Mouse (Mus musculus): ENCODE data around the gene 1700123L14Rik.
"Not testable (repeated sequence)": the region's sequence is repeated elsewhere in the genome, so short reads cannot be mapped to it uniquely, and the experiment has no call there.

The 1700123L14Rik gene

DNA sequence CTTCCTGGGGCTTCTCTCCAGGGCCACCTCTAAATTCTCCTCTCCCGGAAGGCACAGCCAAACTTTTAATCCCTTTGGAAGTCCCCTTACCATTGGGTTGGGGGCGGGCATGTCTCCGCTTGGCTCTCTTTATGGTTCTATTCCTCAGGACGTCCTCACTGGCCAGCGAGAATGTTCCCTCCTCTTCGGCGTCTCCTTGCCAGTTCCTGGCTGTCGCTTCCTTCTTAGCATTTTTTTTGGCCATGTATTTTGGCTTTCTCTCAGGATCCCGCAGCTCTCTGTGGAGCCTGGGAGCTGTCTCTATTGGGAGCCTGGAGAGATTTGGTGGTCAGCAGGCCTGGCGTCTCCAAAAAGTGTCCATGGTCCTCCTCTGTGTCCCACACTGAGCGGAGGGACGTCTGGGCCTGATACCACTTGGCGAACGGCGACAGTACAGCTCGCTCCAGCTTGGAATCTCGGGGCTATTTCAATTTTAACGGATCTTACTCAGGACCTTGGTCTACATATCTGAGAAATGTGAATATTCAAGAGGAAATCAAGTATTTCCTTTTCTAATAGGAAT, at the start of gene 1700123L14Rik:
TSS of gene 1700123L14Rik (minus strand) at position 426 of the 562 bp plus-strand sequence.
- DNase-seq = no peak

DNA sequence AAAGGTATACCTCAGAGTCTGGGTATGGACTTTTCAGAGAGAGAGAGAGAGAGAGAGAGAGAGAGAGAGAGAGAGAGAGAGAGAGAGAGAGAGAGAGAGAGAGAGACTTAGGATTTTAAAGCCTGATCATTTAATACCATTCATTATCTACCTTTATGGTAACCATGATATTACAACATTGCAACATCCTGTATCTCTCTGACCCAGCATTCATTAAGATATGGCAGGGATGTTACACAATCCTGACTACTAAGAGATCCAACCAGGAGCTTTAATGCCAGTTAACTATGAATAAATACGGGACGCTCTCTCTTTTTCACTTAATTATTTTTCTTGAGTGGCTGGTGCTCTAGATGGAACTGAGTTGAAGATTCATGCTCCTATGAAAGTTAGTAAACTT, 39.4 kb upstream of the 1700123L14Rik start:
- no peak for DNase-seq

DNA sequence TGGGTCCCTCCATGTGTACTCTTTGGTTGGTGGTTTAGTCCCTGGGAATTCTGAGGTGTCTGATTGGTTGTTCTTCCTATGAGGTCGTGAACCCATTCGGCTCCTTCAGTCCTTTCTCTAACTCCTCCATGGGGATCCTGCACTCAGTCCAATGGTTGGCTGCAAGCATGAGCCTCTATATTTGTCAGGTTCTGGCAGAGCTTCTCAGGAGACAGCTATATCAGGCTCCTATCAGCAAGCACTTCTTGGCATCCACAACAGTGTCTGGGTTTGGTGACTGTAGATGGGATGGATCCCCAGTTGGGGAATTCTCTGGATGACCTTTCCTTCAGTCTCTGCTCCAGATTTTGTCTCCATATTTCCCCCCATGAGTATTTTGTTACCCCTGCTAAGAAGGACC, 32.9 kb upstream of the 1700123L14Rik start:
- DNase-seq = not testable (repeated sequence)

DNA sequence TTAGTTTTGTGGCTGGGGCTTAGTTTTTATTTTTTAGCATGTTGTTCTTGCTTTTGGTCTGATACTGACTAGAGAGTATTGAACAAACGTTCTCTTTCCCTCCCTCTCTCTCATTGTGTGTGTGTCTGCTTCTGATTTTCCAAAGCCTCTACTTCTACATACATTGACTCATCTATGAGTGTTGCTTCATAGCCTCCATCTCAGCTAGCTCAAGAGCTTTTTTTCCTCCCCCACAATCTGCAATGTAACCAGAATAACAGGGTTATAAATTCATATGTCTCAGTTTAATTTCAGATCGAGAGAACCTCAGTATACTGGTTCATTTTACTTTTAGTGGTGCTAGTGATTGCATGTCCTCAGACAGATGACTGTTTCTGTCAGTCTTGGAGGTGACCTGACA, 20.5 kb upstream of the 1700123L14Rik start:
- DNase-seq = no peak

DNA sequence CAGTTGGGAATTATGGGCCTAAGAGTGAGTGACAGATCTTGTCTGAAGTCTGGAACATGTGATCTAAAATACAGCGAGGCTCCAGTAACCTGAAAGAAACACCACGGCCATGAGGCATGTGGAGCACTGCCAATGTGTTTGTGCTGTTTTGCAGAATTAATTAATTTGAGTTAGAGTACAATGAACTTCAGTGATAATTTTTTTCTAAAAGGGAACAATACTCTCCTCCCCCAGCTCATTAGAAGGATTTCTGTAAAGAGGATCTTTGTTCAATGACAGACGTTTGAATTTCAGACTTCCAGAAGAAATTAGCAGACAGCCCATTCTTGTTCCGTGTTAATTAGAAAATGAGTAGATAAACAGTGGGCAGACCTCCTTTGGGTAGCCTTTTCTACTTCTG, 17.3 kb upstream of the 1700123L14Rik start:
- no peak for DNase-seq

DNA sequence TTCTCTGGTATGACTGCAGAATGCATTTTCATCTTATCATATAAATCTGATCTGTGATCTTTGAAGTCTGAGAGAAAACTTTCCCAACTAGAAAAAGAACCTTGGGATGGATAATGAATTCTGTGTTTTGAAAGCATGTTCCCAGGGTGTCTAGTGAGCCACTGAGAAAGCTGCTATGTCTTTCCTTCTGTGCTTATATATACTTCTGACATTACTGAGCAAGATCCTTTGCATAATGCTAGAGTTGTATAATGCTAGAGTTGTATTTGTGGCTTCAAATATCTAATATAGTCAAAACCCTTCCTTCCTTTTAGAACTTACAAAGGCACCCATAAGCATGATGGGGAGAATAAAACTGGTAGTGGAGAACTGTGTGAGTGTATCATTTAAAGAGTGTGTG, 12.5 kb upstream of the 1700123L14Rik start:
- no peak for DNase-seq

DNA sequence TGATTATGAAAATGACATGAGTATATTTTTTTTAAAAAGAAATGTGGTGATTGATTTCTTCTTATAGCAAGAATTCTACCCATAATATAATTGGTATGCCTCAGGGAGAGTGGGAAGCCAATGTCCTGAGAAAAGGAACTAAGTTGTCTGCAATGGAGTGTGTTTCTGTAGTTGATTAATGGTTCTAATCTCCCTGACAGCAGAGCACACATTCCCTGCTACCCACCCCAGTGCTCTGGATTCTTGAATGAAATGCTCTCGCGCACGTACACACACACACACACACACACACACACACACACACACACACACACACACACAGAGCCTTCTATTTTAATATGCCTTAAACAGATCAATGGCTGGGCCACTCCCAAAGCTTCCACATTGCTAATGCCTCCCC, 7.6 kb upstream of the 1700123L14Rik start:
- no peak for DNase-seq

DNA sequence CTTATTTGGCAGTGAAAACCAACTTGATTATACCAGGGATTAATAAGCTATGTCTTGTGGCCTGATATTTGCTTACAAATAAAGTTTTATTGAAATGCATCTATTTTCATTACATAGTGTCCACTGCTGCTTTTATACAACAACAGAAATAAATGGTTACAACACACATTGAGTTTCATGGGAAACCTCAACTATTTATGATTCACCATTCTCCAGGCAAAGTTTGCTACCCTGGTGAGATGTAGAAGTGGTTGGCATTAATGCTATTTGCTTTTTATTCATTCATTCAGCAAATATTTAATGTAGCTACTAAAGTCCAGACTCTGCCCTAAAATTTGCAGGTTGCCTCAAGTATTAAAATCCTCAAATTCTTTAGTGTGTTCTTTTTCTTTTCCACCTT, 988 bp upstream of the 1700123L14Rik start:
- no peak for DNase-seq

DNA sequence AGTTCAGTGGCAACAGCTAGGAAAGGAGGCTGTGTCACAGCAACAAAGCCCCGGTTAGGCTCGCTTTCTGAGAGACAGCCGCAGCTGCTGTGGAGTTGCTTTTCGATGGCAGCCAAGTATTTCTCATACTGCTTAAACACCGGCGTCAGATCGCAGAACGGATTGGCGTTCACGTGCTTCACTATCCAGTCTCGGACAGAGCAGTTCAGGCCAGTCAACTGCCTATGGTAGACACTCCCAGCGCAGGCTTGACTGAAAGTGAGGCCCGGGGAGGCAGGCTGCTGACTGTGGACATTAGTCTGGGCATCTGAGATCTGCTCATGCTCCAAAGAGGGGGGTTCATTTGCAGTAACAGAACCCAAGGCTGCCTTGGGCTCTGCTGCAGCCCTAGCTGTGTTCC, 640 bp downstream of the 1700123L14Rik start:
- no peak for DNase-seq

DNA sequence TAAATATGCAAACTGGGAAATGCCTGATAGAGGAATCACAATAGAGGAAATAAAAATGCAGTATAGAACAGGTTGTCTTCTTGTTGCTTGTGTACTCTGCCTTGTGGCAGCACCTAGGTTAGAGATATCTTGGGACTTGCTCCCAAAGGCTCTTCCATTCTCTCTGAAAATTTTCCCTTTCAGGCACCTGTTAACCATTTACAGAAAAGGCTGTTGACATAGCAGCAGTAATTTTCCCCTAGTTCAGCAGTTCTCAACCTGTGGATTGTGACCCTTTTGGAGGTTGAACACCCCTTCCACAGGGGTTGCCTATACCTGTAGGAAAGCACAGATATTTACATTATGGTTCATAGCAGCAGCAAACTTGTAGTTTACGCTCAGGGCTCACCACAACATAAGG, 22.7 kb downstream of the 1700123L14Rik start:
- DNase-seq = no peak

DNA sequence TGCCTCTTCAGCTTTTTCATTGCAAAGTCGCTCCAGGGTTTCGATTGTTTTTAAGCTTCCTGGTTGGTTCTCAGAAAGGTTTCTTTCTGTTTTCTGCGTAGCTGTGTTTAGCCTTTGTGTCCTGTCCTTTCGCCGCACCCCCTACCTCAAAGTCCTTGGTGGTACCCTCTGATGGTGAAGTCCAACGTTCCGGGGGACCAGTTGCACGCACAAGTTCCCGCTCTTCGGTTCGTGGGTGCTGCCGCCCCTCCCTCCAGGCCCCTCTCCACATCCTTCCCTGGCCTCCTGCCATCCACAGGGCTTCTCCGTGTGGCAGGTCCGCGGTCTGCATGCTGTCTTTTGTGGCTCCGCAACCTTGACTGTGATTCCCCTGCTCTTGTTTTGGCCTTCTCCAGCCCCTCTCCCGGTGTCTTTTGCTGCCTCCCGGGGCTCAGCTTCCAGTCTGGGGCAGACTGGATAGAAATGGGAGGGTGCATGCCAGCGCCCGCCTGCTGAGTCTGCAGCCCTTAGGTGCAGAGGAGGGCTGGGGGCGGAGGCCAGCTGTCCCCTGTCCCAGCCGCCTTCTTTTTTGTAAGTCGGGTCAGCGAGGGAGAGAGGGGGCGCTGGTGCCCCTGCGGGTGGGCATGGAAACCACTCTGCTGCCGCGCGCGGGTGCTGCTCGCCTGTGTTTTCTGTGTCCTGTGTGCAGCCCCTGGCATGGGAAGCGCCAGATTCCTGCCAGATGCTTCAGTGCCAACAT, 49.3 kb downstream of the 1700123L14Rik start:
- DNase-seq = peak; percentile 4 to 21

DNA sequence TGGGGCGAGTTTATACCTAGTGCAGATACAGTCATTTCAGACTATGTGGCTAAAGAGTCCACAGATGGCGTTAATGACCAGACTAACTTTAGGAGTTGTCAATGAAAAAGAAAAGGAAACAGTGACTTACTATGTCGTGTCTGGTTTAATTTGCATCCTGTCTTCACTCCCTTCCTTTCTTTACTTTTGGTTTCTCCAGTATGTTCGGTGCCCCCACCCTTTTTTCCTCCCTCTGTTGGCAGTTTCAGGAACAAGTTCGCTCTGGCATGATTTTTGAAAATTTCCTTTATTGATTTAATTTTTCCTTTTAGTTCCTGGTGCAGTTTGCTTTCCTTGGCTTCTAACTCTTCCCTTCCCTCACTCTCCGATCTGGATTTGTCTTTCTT, 49.9 kb downstream of the 1700123L14Rik start:
- DNase-seq = no peak

Data from lung, adult 18-20 months (tissue).